Mouse (Mus musculus): ENCODE results near the gene Nfkbil1. TPM values are rescaled to one million over a fixed set of nuclear protein-coding genes. Genes with fewer than 3 reads are reported as not detected.

The Nfkbil1 gene
- polyA plus RNA-seq, 1 experiment = 7.9 TPM

GRCm38 (mm10) chr17:35201128-35201527 is 34.5 kb downstream of the Nfkbil1 start:
- no peak for TF ChIP-seq EP300 (IDR thresholded peaks at IDR 0.05; ENCODE audit: insufficient read depth, low read depth, low read length)
- no peak for TF ChIP-seq POLR2A (IDR thresholded peaks at IDR 0.05; ENCODE audit: insufficient read depth, low read length)
- no peak for TF ChIP-seq CTCF (IDR thresholded peaks at IDR 0.05; ENCODE audit: low read depth, low read length)
- H3K9ac ChIP-seq (ENCODE audit: low read depth, poor library complexity, severe bottlenecking) = no peak overlapping the region
- H3K4me1 ChIP-seq (ENCODE audit: control insufficient read depth, insufficient read depth, low read length) = no peaks in the 10 kb centered on the region
- no peaks in the 10 kb centered on the region for H3K9me3 ChIP-seq (replicated peaks; ENCODE audit: control insufficient read depth, insufficient read depth, low read length, poor library complexity, severe bottlenecking)
- H3K36me3 ChIP-seq (ENCODE audit: control insufficient read depth, insufficient read depth, low read length, poor library complexity, severe bottlenecking) = no peaks in the 10 kb centered on the region
- no peak overlapping the region for H3K27ac ChIP-seq (ENCODE audit: insufficient read depth, low read length)
- no peaks in the 10 kb centered on the region for H3K27me3 ChIP-seq (ENCODE audit: control insufficient read depth, insufficient read depth, low read length, poor library complexity, severe bottlenecking)
- H3K4me3 ChIP-seq (ENCODE audit: low read depth, low read length) = no peak overlapping the region

- Histone ChIP-seq H3K27me3 (ENCODE audit: control insufficient read depth, insufficient read depth, low read length, poor library complexity, severe bottlenecking) (no peaks in the 10 kb centered on the region), H3K9me3 (replicated peaks; ENCODE audit: control insufficient read depth, insufficient read depth, low read length, poor library complexity, severe bottlenecking) (no peaks in the 10 kb centered on the region), H3K9ac (ENCODE audit: low read depth, poor library complexity, severe bottlenecking) (no peak overlapping the region), H3K36me3 (ENCODE audit: control insufficient read depth, insufficient read depth, low read length, poor library complexity, severe bottlenecking) (no peaks in the 10 kb centered on the region), H3K27ac (ENCODE audit: insufficient read depth, low read length) (no peak overlapping the region), H3K4me1 (ENCODE audit: control insufficient read depth, insufficient read depth, low read length) (no peaks in the 10 kb centered on the region), H3K4me3 (ENCODE audit: low read depth, low read length) (no peak overlapping the region)
- TF ChIP-seq EP300 (IDR thresholded peaks at IDR 0.05; ENCODE audit: insufficient read depth, low read depth, low read length) = no peak
- no peak for TF ChIP-seq CTCF (IDR thresholded peaks at IDR 0.05; ENCODE audit: low read depth, low read length)
- no peak for TF ChIP-seq POLR2A (IDR thresholded peaks at IDR 0.05; ENCODE audit: insufficient read depth, low read length)
These were observed 35.2 kb downstream of the Nfkbil1 start for GRCm38 (mm10) chr17:35200398-35200797.

DNA sequence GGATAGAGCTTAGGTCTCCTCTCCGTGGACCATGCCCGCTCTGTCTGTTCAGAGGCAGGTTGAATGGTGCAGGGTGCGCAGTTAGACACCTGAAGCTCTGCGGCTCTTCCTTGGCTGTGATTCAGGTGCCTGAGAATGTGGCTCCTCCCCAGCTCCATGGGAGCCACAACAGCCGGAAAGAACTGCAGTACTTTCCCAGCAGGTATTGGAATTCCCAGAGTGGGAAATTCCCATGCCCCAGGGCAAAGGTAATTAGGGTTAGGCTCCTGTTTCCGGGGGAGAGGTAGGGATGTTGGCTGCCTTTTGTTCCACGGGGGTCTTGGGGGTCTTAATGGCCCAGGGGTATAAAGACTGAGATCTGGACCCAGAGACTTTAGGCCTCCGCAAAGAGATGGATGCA is 36.6 kb downstream of the Nfkbil1 start:
- Histone ChIP-seq H3K27me3 (ENCODE audit: control insufficient read depth, insufficient read depth, low read length, poor library complexity, severe bottlenecking) (no peaks in the 10 kb centered on the region), H3K4me1 (ENCODE audit: control insufficient read depth, insufficient read depth, low read length) (no peaks in the 10 kb centered on the region)

GRCm38 (mm10) chr17:35198029-35198428 is 37.6 kb downstream of the Nfkbil1 start:
- no peaks in the 10 kb centered on the region for H3K4me1 ChIP-seq (ENCODE audit: control insufficient read depth, insufficient read depth, low read length)
- H3K4me3 ChIP-seq (ENCODE audit: low read depth, low read length) = no peak overlapping the region
- no peak overlapping the region for H3K9ac ChIP-seq (ENCODE audit: low read depth, poor library complexity, severe bottlenecking)
- H3K9me3 ChIP-seq (replicated peaks; ENCODE audit: control insufficient read depth, insufficient read depth, low read length, poor library complexity, severe bottlenecking) = no peaks in the 10 kb centered on the region
- H3K27me3 ChIP-seq (ENCODE audit: control insufficient read depth, insufficient read depth, low read length, poor library complexity, severe bottlenecking) = no peaks in the 10 kb centered on the region
- no peak for TF ChIP-seq EP300 (IDR thresholded peaks at IDR 0.05; ENCODE audit: insufficient read depth, low read depth, low read length)
- no peak for TF ChIP-seq CTCF (IDR thresholded peaks at IDR 0.05; ENCODE audit: low read depth, low read length)
- TF ChIP-seq POLR2A (IDR thresholded peaks at IDR 0.05; ENCODE audit: insufficient read depth, low read length) = no peak
- H3K36me3 ChIP-seq (ENCODE audit: control insufficient read depth, insufficient read depth, low read length, poor library complexity, severe bottlenecking) = no peaks in the 10 kb centered on the region
- H3K27ac ChIP-seq (ENCODE audit: insufficient read depth, low read length) = no peak overlapping the region

More for the DNA sequence above, 36.6 kb downstream of the Nfkbil1 start:
- Histone ChIP-seq H3K9me3 (replicated peaks; ENCODE audit: control insufficient read depth, insufficient read depth, low read length, poor library complexity, severe bottlenecking) (no peaks in the 10 kb centered on the region), H3K4me3 (ENCODE audit: low read depth, low read length) (no peak overlapping the region), H3K36me3 (ENCODE audit: control insufficient read depth, insufficient read depth, low read length, poor library complexity, severe bottlenecking) (no peaks in the 10 kb centered on the region), H3K9ac (ENCODE audit: low read depth, poor library complexity, severe bottlenecking) (no peak overlapping the region), H3K27ac (ENCODE audit: insufficient read depth, low read length) (no peak overlapping the region)
- TF ChIP-seq EP300 (IDR thresholded peaks at IDR 0.05; ENCODE audit: insufficient read depth, low read depth, low read length) = peak; percentile 33; the same call in 1 of the 2 replicates
- no peak for TF ChIP-seq POLR2A (IDR thresholded peaks at IDR 0.05; ENCODE audit: insufficient read depth, low read length)
- TF ChIP-seq CTCF (IDR thresholded peaks at IDR 0.05; ENCODE audit: low read depth, low read length) = no peak

GRCm38 (mm10) chr17:35197126-35197525 is 38.5 kb downstream of the Nfkbil1 start:
- no peak overlapping the region for H3K9ac ChIP-seq (ENCODE audit: low read depth, poor library complexity, severe bottlenecking)
- H3K4me3 ChIP-seq (ENCODE audit: low read depth, low read length) = no peak overlapping the region
- no peak overlapping the region for H3K27ac ChIP-seq (ENCODE audit: insufficient read depth, low read length)
- TF ChIP-seq CTCF (IDR thresholded peaks at IDR 0.05; ENCODE audit: low read depth, low read length) = no peak
- no peak for TF ChIP-seq EP300 (IDR thresholded peaks at IDR 0.05; ENCODE audit: insufficient read depth, low read depth, low read length)
- TF ChIP-seq POLR2A (IDR thresholded peaks at IDR 0.05; ENCODE audit: insufficient read depth, low read length) = no peak
- H3K4me1 ChIP-seq (ENCODE audit: control insufficient read depth, insufficient read depth, low read length) = no peaks in the 10 kb centered on the region
- no peaks in the 10 kb centered on the region for H3K9me3 ChIP-seq (replicated peaks; ENCODE audit: control insufficient read depth, insufficient read depth, low read length, poor library complexity, severe bottlenecking)
- no peaks in the 10 kb centered on the region for H3K27me3 ChIP-seq (ENCODE audit: control insufficient read depth, insufficient read depth, low read length, poor library complexity, severe bottlenecking)
- H3K36me3 ChIP-seq (ENCODE audit: control insufficient read depth, insufficient read depth, low read length, poor library complexity, severe bottlenecking) = no peaks in the 10 kb centered on the region

DNA sequence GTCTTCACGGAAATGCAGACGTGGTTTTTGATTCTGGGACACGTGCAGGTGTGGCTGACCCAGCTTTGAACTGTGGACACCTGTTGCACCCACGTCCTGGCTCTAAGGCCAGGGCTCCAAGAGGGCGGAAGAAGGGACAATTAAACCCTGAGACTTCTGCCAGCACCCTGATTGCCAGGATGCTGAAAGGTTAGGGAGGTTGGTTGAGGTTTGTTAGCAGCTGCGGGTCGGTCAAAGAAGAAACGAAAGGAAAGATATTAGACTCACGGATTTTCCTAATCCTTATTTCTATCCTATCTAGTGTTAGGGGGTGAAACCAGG is 39.3 kb downstream of the Nfkbil1 start:
- no peak for TF ChIP-seq POLR2A (IDR thresholded peaks at IDR 0.05; ENCODE audit: insufficient read depth, low read length)
- no peak for TF ChIP-seq CTCF (IDR thresholded peaks at IDR 0.05; ENCODE audit: low read depth, low read length)
- TF ChIP-seq EP300 (IDR thresholded peaks at IDR 0.05; ENCODE audit: insufficient read depth, low read depth, low read length) = no peak
- Histone ChIP-seq H3K9me3 (replicated peaks; ENCODE audit: control insufficient read depth, insufficient read depth, low read length, poor library complexity, severe bottlenecking) (no peaks in the 10 kb centered on the region), H3K4me1 (ENCODE audit: control insufficient read depth, insufficient read depth, low read length) (no peaks in the 10 kb centered on the region), H3K9ac (ENCODE audit: low read depth, poor library complexity, severe bottlenecking) (peak overlapping the region; percentile 22; the same call in 1 of the 2 replicates), H3K27me3 (ENCODE audit: control insufficient read depth, insufficient read depth, low read length, poor library complexity, severe bottlenecking) (no peaks in the 10 kb centered on the region), H3K36me3 (ENCODE audit: control insufficient read depth, insufficient read depth, low read length, poor library complexity, severe bottlenecking) (no peaks in the 10 kb centered on the region), H3K27ac (ENCODE audit: insufficient read depth, low read length) (no peak overlapping the region), H3K4me3 (ENCODE audit: low read depth, low read length) (peak overlapping the region; percentile 70; the same call in 1 of the 2 replicates)
